Mouse (Mus musculus) olfactory bulb, adult 2 months (tissue): Measurements from ENCODE around the gene Spp1. TPM values are rescaled to one million over a fixed set of nuclear protein-coding genes. Genes with fewer than 3 reads are reported as not detected.
A peak's percentile ranks its signal among the peaks of the same experiment; 100 is the strongest.

ENCODE experiments used
- H3K27ac ChIP-seq: fragments of 200-500 bp; 2 replicates; pipeline ENCODE4 v1.5.1; 2012; ENCODE audit warnings: low read depth, low read length; ENCODE audit not compliant: insufficient read depth
- H3K4me1 ChIP-seq: fragments of 200-500 bp; 2 replicates; pipeline ENCODE4 v1.6.1; 2012; ENCODE audit warnings: low read length; ENCODE audit not compliant: control insufficient read depth, insufficient read depth
- H3K4me3 ChIP-seq: fragments of 200-500 bp; 2 replicates; pipeline ENCODE4 v1.5.1; 2012; ENCODE audit warnings: mild to moderate bottlenecking, low read depth, low read length, moderate library complexity; ENCODE audit not compliant: insufficient read depth
- CTCF ChIP-seq: fragments of 200-500 bp; IDR thresholded peaks from 2 replicates; pipeline ENCODE4 v1.5.1; 2012; ENCODE audit warnings: low read depth, mild to moderate bottlenecking, low read length, moderate library complexity; ENCODE audit not compliant: insufficient read depth
- POLR2A ChIP-seq: fragments of 200-500 bp; IDR thresholded peaks from 2 replicates; pipeline ENCODE4 v1.6.1; 2012; ENCODE audit warnings: mild to moderate bottlenecking, low read depth, low read length, moderate library complexity; ENCODE audit not compliant: insufficient read depth
- WGBS: fragments of 180-500 bp; shearing (Covaris S2); methylation state at CpG from one replicate; pipeline ENCODE4 v1.1.7; 2018; 5-methylcytosine and 5-hydroxymethylcytosine counted together
- polyA plus RNA-seq: library from polyadenylated mRNA; stranded (reverse); fragments of >200 nt; gene quantifications from 2 replicates; pipeline ENCODE4 v1.2.4, GENCODE M21; 2012; ENCODE audit warnings: low replicate concordance; ENCODE audit not compliant: missing spikeins, insufficient read depth, insufficient read length

Spp1 gene
- polyA plus RNA-seq, 1 experiment = not detected

DNA sequence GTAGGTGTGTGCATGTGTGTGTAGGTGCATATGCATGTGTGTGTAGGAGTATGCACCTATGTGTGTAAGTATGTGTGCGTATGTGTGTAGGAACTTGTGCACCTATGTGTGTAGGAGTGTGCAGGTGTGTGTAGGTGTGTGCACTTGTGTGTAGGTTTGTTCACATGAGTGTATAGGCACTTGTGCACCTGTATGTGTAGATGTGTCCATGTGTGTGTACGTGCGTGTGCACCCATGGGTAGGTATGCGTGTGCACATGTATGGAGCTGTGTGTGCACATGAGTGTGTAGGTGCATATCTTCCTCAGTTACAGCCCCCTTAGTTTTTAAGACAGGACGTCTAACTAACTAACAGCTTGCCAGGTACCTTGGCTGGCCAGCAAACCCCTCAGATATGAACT is 33.7 kb downstream of the Spp1 start:
- 93% methylated on average over 5 of the region's 5 CpGs for WGBS
- H3K4me1 ChIP-seq = no peaks in the 10 kb centered on the region; the same call in 1 of the 2 replicates
- no peak for TF ChIP-seq CTCF
- no peak for TF ChIP-seq POLR2A
- H3K27ac ChIP-seq = no peak overlapping the region
- no peak overlapping the region for H3K4me3 ChIP-seq

DNA sequence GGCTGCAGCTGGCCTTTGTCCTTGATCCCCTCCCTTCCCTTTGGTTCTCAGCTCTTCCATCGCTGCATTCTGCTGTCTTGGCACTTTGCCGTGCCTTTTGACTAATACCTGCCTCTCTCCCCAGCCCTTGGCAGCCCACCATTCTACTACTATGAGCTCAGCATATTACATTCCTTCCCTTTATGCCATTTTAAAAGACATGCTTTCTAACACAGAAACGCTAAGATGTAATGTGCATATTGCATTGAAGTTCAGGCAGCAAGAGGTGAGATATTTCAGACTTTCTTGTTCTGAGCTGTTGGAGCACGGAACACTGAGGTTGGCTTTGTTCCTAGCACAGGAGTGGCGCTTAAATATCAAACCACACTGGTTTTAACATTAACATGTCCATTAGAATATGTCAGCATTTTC is 36.1 kb downstream of the Spp1 start:
- 57% methylated on average over 5 of the region's 5 CpGs for WGBS
- Histone ChIP-seq H3K4me3 (no peak overlapping the region), H3K4me1 (no peaks in the 10 kb centered on the region), H3K27ac (no peak overlapping the region)
- TF ChIP-seq POLR2A (no peak), CTCF (no peak)

DNA sequence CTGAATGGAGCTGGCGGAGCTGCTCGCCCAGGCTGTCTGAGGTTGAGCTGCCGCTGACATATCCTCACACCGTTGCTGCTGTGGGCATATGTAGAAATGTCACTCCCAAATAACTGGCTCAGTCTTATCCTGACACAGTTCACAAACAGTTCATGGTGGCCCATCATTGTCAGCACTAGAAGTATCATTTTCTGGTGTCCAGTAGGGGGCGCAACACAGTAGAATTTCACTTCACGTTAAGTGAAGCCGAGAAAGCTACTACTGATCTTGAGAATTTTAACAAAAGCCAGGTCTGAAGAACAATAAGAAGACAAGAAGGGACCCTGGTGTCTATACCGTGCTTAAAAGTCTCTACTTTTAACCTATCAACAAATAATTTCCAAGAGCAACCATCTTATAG is 37.5 kb downstream of the Spp1 start:
- 86% methylated on average over 8 of the region's 8 CpGs for WGBS
- H3K4me3 ChIP-seq = no peak overlapping the region
- TF ChIP-seq CTCF = no peak
- TF ChIP-seq POLR2A = no peak
- H3K27ac ChIP-seq = no peak overlapping the region
- H3K4me1 ChIP-seq = no peaks in the 10 kb centered on the region

DNA sequence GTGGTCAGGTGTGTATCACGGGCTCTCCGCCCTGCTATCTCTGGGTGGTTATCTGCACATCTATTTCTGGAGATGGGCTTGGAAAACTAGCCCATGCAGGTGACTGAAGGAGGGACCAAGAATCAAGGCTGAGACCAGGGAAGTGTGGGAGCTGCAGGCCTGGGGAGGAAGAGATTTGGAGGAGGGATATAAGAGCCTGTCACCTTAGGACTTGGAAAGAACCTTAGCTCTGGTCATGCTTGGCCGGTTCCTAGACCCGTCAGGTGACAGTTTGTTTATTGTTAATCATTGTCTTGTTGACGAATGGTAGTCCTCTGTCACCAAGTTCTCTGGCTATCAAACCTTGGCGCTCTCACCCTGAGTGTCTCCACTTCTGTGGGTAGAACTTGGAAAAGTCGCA is 45.4 kb downstream of the Spp1 start:
- Histone ChIP-seq H3K4me3 (no peak overlapping the region), H3K27ac (no peak overlapping the region), H3K4me1 (peaks cover 5% of the 10 kb centered on the region)
- WGBS = 94% methylated on average over 7 of the region's 7 CpGs
- TF ChIP-seq POLR2A (no peak), CTCF (no peak)

DNA sequence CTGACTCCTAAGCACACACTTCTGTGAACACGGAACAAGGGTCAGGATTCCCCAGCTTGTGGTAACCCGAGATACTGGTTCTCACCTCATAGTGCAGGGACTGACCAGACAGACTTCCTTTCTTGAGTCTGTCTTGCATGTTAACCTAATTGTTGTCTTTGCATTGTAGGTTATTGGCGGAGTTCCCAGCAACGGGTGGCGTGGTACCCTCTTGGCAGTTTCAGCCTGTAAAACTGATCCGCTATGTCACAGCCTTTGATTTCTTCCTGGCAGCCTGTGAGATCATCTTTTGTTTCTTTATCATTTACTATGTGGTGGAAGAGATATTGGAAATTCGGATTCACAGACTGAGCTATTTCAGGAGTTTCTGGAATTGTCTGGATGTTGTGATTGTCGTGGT is 47.9 kb downstream of the Spp1 start:
- H3K27ac ChIP-seq = peak overlapping the region; percentile 88
- WGBS = 23% methylated on average over 8 of the region's 8 CpGs
- H3K4me1 ChIP-seq = peaks cover 5% of the 10 kb centered on the region
- H3K4me3 ChIP-seq = no peak overlapping the region
- TF ChIP-seq POLR2A = no peak
- TF ChIP-seq CTCF = no peak

Other genes starting within 250 kb of the Spp1 start
- gene Dmp1, start 232.5 kb upstream of the Spp1 start, polyA plus RNA-seq = not detected in 2 replicates
- not detected in 2 replicates for gene Ibsp, start 135.9 kb upstream of the Spp1 start, polyA plus RNA-seq
- gene Mepe, start 109.8 kb upstream of the Spp1 start, polyA plus RNA-seq = not detected in 2 replicates
- not detected in 2 replicates for gene Pkd2, start 24.3 kb downstream of the Spp1 start, polyA plus RNA-seq
- gene BC005561, start 73.2 kb downstream of the Spp1 start, polyA plus RNA-seq = not detected in 2 replicates